Comparison of ENCODE assay signal across 23 mouse cellular contexts in the genomic region with DNA sequence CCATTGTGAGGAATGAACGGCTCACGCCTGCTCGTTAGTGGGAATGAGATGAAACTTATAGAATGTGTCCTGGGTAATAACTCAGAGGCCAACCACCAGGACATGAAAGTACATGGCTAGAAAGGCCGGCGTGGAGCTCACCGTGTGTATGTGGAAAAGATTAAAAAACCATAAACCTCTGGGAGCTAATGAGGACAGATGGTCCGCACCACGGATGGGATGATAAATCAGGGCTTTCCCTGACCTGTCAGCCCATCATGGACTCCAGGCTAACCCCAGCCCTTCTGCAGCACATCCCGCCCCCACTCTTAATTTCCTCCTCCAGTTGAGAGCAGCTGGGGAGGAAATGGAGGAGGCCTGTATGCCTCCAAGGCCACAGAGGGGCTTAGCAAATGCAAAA.
"Had no signal": no experiment of that assay in that cellular context is flagged by ENCODE, and none has a peak within 500 bp of the region (broad histone marks: within the 10 kb centered on the region; RNA-seq: fewer than 3 reads in every experiment).

No protein-coding gene starts in this region.

- H3K4me3 ChIP-seq: kidney, embryonic 15.5 days; limb, embryonic 12.5 days; limb, embryonic 15.5 days; midbrain, embryonic 10.5 days; midbrain, embryonic 13.5 days; neural tube, embryonic 12.5 days had no signal

- H3K9ac ChIP-seq: kidney, embryonic 15.5 days; limb, embryonic 12.5 days; limb, embryonic 15.5 days; liver, embryonic 14.5 days; liver, postnatal 0 days; lung, embryonic 14.5 days; midbrain, embryonic 13.5 days; neural tube, embryonic 12.5 days had no signal

- ATAC-seq: liver, postnatal 0 days; lung, postnatal 0 days; midbrain, embryonic 13.5 days; midbrain, embryonic 16.5 days had no signal

- DNase-seq: kidney, adult 11 months; kidney, adult 8-10 months; kidney, postnatal 36 days; liver, postnatal 0 days; lung, embryonic 14.5 days; right cerebral cortex, adult 18-20 months; right cerebral cortex, postnatal 14 days; right cerebral cortex, postnatal 4 days; thymus, adult 2 months; thymus, postnatal 14 days; thymus, postnatal 4 days had no signal

- H3K27ac ChIP-seq: kidney, embryonic 15.5 days; limb, embryonic 12.5 days; limb, embryonic 15.5 days; liver, embryonic 14.5 days; macrophage; midbrain, embryonic 10.5 days; midbrain, embryonic 13.5 days; neural tube, embryonic 12.5 days; stomach, postnatal 0 days had no signal

- H3K27me3 ChIP-seq: kidney, embryonic 15.5 days; limb, embryonic 12.5 days; limb, embryonic 15.5 days; midbrain, embryonic 13.5 days; neural tube, embryonic 12.5 days had no signal

- H3K4me2 ChIP-seq: kidney, embryonic 15.5 days; limb, embryonic 12.5 days; limb, embryonic 15.5 days; liver, embryonic 11.5 days; lung, embryonic 14.5 days; midbrain, embryonic 13.5 days; neural tube, embryonic 12.5 days had no signal

- H3K4me1 ChIP-seq: limb, embryonic 15.5 days; midbrain, embryonic 10.5 days; midbrain, embryonic 13.5 days; neural tube, embryonic 12.5 days had no signal

- H3K36me3 ChIP-seq: kidney, embryonic 15.5 days; limb, embryonic 12.5 days; limb, embryonic 15.5 days; midbrain, embryonic 10.5 days; midbrain, embryonic 13.5 days; neural tube, embryonic 12.5 days had no signal

- H3K9me3 ChIP-seq: kidney, embryonic 15.5 days; limb, embryonic 15.5 days; midbrain, embryonic 10.5 days; midbrain, embryonic 13.5 days had no signal
